ENCODE assay signal across 25 mouse cellular contexts in genomic region chr14:22949466-22949865, GRCm38 (mm10).
"Had no signal": no experiment of that assay in that cellular context is flagged by ENCODE, and none has a peak within 500 bp of the region (broad histone marks: within the 10 kb centered on the region; RNA-seq: fewer than 3 reads in every experiment).

No protein-coding gene starts in this region.

- ATAC-seq: hindbrain, postnatal 0 days; intestine, embryonic 16.5 days had no signal

- H3K27me3 ChIP-seq: heart, embryonic 15.5 days; hindbrain, embryonic 15.5 days; limb, embryonic 12.5 days; liver, embryonic 13.5 days; liver, embryonic 15.5 days had no signal

- H3K27ac ChIP-seq: heart, adult 2 months; heart, embryonic 13.5 days; heart, embryonic 15.5 days; hindbrain, embryonic 13.5 days; hindbrain, embryonic 15.5 days; hindbrain, postnatal 0 days; limb, embryonic 10.5 days; limb, embryonic 12.5 days; liver, embryonic 13.5 days; liver, embryonic 15.5 days had no signal

- H3K4me2 ChIP-seq: heart, embryonic 11.5 days; heart, embryonic 13.5 days; heart, embryonic 15.5 days; hindbrain, embryonic 13.5 days; hindbrain, embryonic 15.5 days; limb, embryonic 12.5 days; liver, embryonic 11.5 days; liver, embryonic 13.5 days; liver, embryonic 15.5 days had no signal

- H3K36me3 ChIP-seq: heart, embryonic 13.5 days; heart, embryonic 15.5 days; hindbrain, embryonic 13.5 days; hindbrain, embryonic 15.5 days; limb, embryonic 10.5 days; limb, embryonic 12.5 days; liver, embryonic 13.5 days; liver, embryonic 15.5 days had no signal

- H3K4me1 ChIP-seq: heart, embryonic 13.5 days; heart, embryonic 15.5 days; hindbrain, embryonic 13.5 days; hindbrain, embryonic 15.5 days; limb, embryonic 10.5 days; limb, embryonic 12.5 days; liver, embryonic 13.5 days; liver, embryonic 15.5 days had no signal

- H3K4me3 ChIP-seq: heart, adult 2 months; heart, embryonic 13.5 days; heart, embryonic 15.5 days; hindbrain, embryonic 13.5 days; hindbrain, embryonic 15.5 days; limb, embryonic 10.5 days; limb, embryonic 12.5 days; liver, embryonic 13.5 days; liver, embryonic 15.5 days had no signal

- DNase-seq: gastrocnemius, postnatal 14 days; gastrocnemius, postnatal 36 days; heart, adult 11 months; heart, adult 2 months; heart, postnatal 14 days; heart, postnatal 36 days; kidney, adult 11 months; kidney, adult 2 months; kidney, adult 9 months; kidney, postnatal 10 days; kidney, postnatal 25 days; kidney, postnatal 4 days; liver; liver, embryonic 13.5 days had no signal

- H3K9me3 ChIP-seq: heart, embryonic 13.5 days; heart, embryonic 15.5 days; hindbrain, embryonic 13.5 days; hindbrain, embryonic 15.5 days; limb, embryonic 10.5 days; limb, embryonic 12.5 days; liver, embryonic 13.5 days; liver, embryonic 15.5 days had no signal

- H3K9ac ChIP-seq: heart, embryonic 13.5 days; heart, embryonic 15.5 days; hindbrain, embryonic 13.5 days; hindbrain, embryonic 15.5 days; limb, embryonic 12.5 days; liver, embryonic 13.5 days; liver, embryonic 15.5 days had no signal
